Mouse (Mus musculus) olfactory bulb, adult 2 months (tissue): ENCODE results near the gene Igf1r.

Experiments
- CTCF ChIP-seq: fragments of 200-500 bp; IDR thresholded peaks from 2 replicates; pipeline ENCODE4 v1.5.1; 2012; ENCODE audit warnings: low read depth, mild to moderate bottlenecking, low read length, moderate library complexity; ENCODE audit not compliant: insufficient read depth
- POLR2A ChIP-seq: fragments of 200-500 bp; IDR thresholded peaks from 2 replicates; pipeline ENCODE4 v1.6.1; 2012; ENCODE audit warnings: mild to moderate bottlenecking, low read depth, low read length, moderate library complexity; ENCODE audit not compliant: insufficient read depth

- TF ChIP-seq CTCF (no peak), POLR2A (no peak)
Observed at GRCm38 (mm10) chr7:68071050-68071449, 118.4 kb downstream of the Igf1r start.
